Mouse (Mus musculus) kidney, embryonic 16.5 days (tissue): ENCODE data around the gene Samd7. TPM values are rescaled to one million over a fixed set of nuclear protein-coding genes. Genes with fewer than 3 reads are reported as not detected.

Experiments
- ATAC-seq: fragments of 200-750 bp; cut with Nextera tagmentation; 2 replicates; pipeline ENCODE4 v1.8.0; 2017; ENCODE audit warnings: moderate TSS enrichment; ENCODE audit not compliant: low FRiP score, low TSS enrichment
- H3K27ac ChIP-seq: fragments of 300-500 bp; sonication (generic); 2 replicates; pipeline ENCODE4 v1.5.1; 2014; ENCODE audit warnings: low read length
- H3K27me3 ChIP-seq: fragments of 300-500 bp; sonication (generic); 2 replicates; pipeline ENCODE4 v1.6.1; 2014; ENCODE audit warnings: low read length, control low read depth, mixed read lengths; ENCODE audit not compliant: insufficient read depth
- H3K36me3 ChIP-seq: fragments of 300-500 bp; sonication (generic); 2 replicates; pipeline ENCODE4 v1.6.1; 2014; ENCODE audit warnings: low read length, control low read depth, mixed read lengths; ENCODE audit not compliant: insufficient read depth
- H3K4me1 ChIP-seq: fragments of 300-500 bp; sonication (generic); 2 replicates; pipeline ENCODE4 v1.6.1; 2014; ENCODE audit warnings: low read length, control low read depth, mixed read lengths; ENCODE audit not compliant: insufficient read depth
- H3K4me2 ChIP-seq: fragments of 300-500 bp; sonication (generic); replicated peaks from 2 replicates; pipeline ENCODE4 v1.6.1; 2014; ENCODE audit warnings: low read depth, low read length
- H3K4me3 ChIP-seq: fragments of 300-500 bp; sonication (generic); 2 replicates; pipeline ENCODE4 v1.5.1; 2014; ENCODE audit warnings: mild to moderate bottlenecking, low read length
- H3K9ac ChIP-seq: fragments of 300-500 bp; sonication (generic); replicated peaks from 2 replicates; pipeline ENCODE4 v1.6.1; 2014; ENCODE audit warnings: low read length
- H3K9me3 ChIP-seq: fragments of 300-500 bp; sonication (generic); 2 replicates; pipeline ENCODE4 v1.6.1; 2016; ENCODE audit warnings: low read length, control low read depth
- WGBS: fragments of 180-500 bp; shearing (Covaris S2); extraction: QIAGEN DNeasy Blood & Tissue Kit; methylation state at CpG from one replicate; pipeline ENCODE4 v1.1.7; 2014; 5-methylcytosine and 5-hydroxymethylcytosine counted together
- polyA plus RNA-seq: library from polyadenylated mRNA; unstranded; fragments of >200 nt; fragmentation: Nextera tagmentation; extraction: Ambion mirVana; gene quantifications from 2 replicates; pipeline ENCODE4 v1.2.1, GENCODE M21; 2015

Samd7 gene
- polyA plus RNA-seq, 1 experiment from 2014 or later = not detected

DNA sequence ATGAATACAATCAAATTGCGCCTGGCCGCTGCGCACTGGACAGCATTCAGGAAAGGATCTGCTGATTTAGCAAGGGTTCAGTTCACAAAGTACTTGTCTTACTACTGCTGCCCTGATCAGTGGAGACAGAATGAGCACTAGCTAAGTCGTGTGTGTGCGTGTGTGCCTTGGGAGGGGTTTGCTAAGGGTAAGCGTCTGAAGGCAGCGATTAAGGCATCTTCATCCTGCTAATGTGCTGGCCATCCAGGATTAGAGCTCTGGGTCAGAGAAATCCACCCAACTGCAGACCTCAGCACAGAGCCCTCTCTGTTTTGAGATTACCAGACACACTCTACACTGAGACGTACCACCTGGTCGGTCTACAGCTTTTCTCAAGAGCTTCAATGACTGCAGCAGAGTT, 2.2 kb downstream of the Samd7 start:
- Histone ChIP-seq H3K27ac (no peak overlapping the region), H3K9ac (no peak overlapping the region), H3K4me1 (no peaks in the 10 kb centered on the region), H3K4me3 (no peak overlapping the region), H3K4me2 (no peak overlapping the region), H3K27me3 (no peaks in the 10 kb centered on the region), H3K36me3 (no peaks in the 10 kb centered on the region), H3K9me3 (peaks cover 2% of the 10 kb centered on the region; the same call in 1 of the 2 replicates)
- WGBS = 91% methylated on average over 9 of the region's 9 CpGs
- ATAC-seq = no peak

- no peak overlapping the region for H3K27ac ChIP-seq
- no peak overlapping the region for H3K9ac ChIP-seq
- H3K36me3 ChIP-seq = no peaks in the 10 kb centered on the region
- no peak overlapping the region for H3K4me2 ChIP-seq
- no peaks in the 10 kb centered on the region for H3K4me1 ChIP-seq
- ATAC-seq = no peak
- H3K4me3 ChIP-seq = no peak overlapping the region
- H3K9me3 ChIP-seq = no peaks in the 10 kb centered on the region
- 95% methylated on average over 4 of the region's 4 CpGs for WGBS
- H3K27me3 ChIP-seq = no peaks in the 10 kb centered on the region
Measured at GRCm38 (mm10) chr3:30754696-30755095, 8.6 kb downstream of the Samd7 start.

- Histone ChIP-seq H3K9ac (no peak overlapping the region), H3K36me3 (no peaks in the 10 kb centered on the region), H3K27me3 (no peaks in the 10 kb centered on the region), H3K27ac (no peak overlapping the region), H3K4me3 (no peak overlapping the region), H3K4me2 (no peak overlapping the region), H3K4me1 (no peaks in the 10 kb centered on the region), H3K9me3 (no peaks in the 10 kb centered on the region)
- 88% methylated on average over 4 of the region's 4 CpGs for WGBS
- ATAC-seq = no peak
Measured at GRCm38 (mm10) chr3:30764877-30765276, 18.8 kb downstream of the Samd7 start.

GRCm38 (mm10) chr3:30765311-30766027, 19.4 kb downstream of the Samd7 start:
- no peaks in the 10 kb centered on the region for H3K36me3 ChIP-seq
- H3K27ac ChIP-seq = no peak overlapping the region
- H3K4me2 ChIP-seq = no peak overlapping the region
- no peaks in the 10 kb centered on the region for H3K4me1 ChIP-seq
- H3K9me3 ChIP-seq = no peaks in the 10 kb centered on the region
- H3K9ac ChIP-seq = no peak overlapping the region
- WGBS = 78% methylated on average over 10 of the region's 10 CpGs
- no peak overlapping the region for H3K4me3 ChIP-seq
- no peaks in the 10 kb centered on the region for H3K27me3 ChIP-seq
- no peak; the same call in 1 of the 2 replicates for ATAC-seq

GRCm38 (mm10) chr3:30766177-30766576, 20.1 kb downstream of the Samd7 start:
- H3K4me1 ChIP-seq = no peaks in the 10 kb centered on the region
- no peak overlapping the region for H3K9ac ChIP-seq
- no peaks in the 10 kb centered on the region for H3K27me3 ChIP-seq
- H3K27ac ChIP-seq = no peak overlapping the region
- no peak overlapping the region for H3K4me3 ChIP-seq
- no peaks in the 10 kb centered on the region for H3K36me3 ChIP-seq
- H3K4me2 ChIP-seq = no peak overlapping the region
- peak; percentile 69 for ATAC-seq
- H3K9me3 ChIP-seq = no peaks in the 10 kb centered on the region
- 61% methylated on average over 7 of the region's 7 CpGs for WGBS

GRCm38 (mm10) chr3:30767271-30767670, 21.2 kb downstream of the Samd7 start:
- no peak for ATAC-seq
- Histone ChIP-seq H3K4me2 (no peak overlapping the region), H3K4me3 (no peak overlapping the region), H3K27me3 (no peaks in the 10 kb centered on the region), H3K27ac (no peak overlapping the region), H3K9ac (no peak overlapping the region), H3K9me3 (no peaks in the 10 kb centered on the region), H3K36me3 (no peaks in the 10 kb centered on the region), H3K4me1 (no peaks in the 10 kb centered on the region)
- 91% methylated on average over 6 of the region's 6 CpGs for WGBS

DNA sequence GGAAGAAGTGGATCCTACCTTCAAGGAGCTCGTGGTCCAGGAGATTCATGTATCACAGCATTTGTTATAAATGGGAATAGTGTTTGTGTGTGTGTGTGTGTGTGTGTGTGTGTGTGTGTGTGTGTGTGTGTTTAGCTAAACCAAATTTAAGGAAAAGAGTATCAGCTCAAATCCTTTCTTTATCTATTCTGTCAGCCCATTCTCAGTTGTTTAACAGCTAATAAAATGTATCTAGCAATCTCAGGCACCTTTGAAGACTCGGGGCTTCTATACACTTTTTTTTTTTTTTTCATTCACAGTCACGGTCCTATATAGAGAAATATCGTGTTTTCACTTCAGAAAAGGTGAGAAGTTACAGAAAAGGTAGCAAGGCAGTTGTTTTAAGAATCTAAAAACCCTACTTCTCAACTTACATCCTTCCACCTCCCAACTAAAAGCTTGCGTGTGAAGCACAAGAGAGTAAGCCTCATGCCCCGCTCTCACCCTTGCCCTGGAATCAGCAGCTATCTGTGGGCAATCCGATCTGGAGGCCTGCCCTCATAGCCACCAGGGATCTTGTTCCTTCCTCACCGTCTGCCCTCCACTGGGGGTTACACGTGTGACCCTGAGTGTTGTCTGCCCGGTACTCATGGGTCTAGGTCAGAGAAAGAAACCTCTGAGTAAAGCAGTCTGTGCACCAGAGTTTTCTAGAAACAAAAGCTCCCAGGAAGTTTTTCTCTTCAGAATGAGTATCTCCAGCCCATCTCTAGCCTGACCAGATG, 23.8 kb downstream of the Samd7 start:
- H3K4me2 ChIP-seq = no peak overlapping the region
- 48% methylated on average over 10 of the region's 10 CpGs for WGBS
- H3K27ac ChIP-seq = no peak overlapping the region
- no peak overlapping the region for H3K9ac ChIP-seq
- H3K9me3 ChIP-seq = no peaks in the 10 kb centered on the region
- H3K4me1 ChIP-seq = no peaks in the 10 kb centered on the region
- H3K27me3 ChIP-seq = no peaks in the 10 kb centered on the region
- ATAC-seq = no peak
- H3K4me3 ChIP-seq = no peak overlapping the region
- no peaks in the 10 kb centered on the region for H3K36me3 ChIP-seq

DNA sequence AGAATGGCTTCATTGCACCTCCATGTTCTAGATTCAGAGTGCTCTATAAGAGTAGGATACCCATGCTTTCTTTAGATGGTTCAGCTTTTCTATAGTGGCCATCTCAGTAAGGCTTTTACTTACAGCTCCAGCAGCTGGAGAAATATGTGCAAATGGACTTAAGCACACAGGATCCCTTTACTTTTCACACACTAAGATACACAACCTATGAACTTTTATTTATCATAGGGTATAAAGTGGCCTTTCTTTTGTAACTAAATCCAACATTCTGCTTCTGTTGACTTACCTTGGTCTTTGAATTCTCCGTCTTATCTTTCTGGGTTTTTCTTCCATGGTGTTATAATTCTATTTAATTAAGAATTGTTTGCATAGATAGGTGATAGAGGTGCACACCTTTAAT, 25.5 kb downstream of the Samd7 start:
- Histone ChIP-seq H3K4me2 (no peak overlapping the region), H3K27me3 (no peaks in the 10 kb centered on the region), H3K9me3 (no peaks in the 10 kb centered on the region), H3K4me3 (no peak overlapping the region), H3K9ac (no peak overlapping the region), H3K4me1 (no peaks in the 10 kb centered on the region), H3K36me3 (no peaks in the 10 kb centered on the region), H3K27ac (no peak overlapping the region)
- WGBS = 93% methylated on average over 1 of the region's 1 CpGs
- ATAC-seq = no peak

DNA sequence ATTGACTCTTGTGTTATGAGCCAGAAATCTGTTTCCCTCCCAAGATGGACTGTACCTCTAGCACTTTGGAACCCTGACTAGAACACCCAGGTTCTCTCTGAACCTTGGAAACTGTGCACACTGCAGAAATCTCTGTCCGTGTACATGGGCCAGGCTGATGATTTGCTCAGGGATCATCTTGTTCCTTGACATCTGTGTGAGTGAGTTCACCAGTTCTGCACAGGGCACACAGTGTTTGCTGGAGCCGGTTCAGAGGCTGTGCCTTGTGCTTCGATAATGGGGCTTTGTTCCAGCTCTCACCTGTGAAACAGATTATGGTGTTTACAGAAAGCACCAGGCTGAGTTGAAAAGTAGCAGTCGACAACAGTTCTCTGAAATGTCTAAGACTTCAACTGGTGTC, 26.5 kb downstream of the Samd7 start:
- no peak overlapping the region for H3K9ac ChIP-seq
- H3K27me3 ChIP-seq = no peaks in the 10 kb centered on the region
- H3K4me1 ChIP-seq = no peaks in the 10 kb centered on the region
- no peak for ATAC-seq
- H3K27ac ChIP-seq = no peak overlapping the region
- no peak overlapping the region for H3K4me2 ChIP-seq
- 60% methylated on average over 4 of the region's 4 CpGs for WGBS
- H3K36me3 ChIP-seq = no peaks in the 10 kb centered on the region
- no peaks in the 10 kb centered on the region for H3K9me3 ChIP-seq
- H3K4me3 ChIP-seq = no peak overlapping the region

- H3K4me3 ChIP-seq = no peak overlapping the region
- no peak overlapping the region for H3K9ac ChIP-seq
- WGBS = 83% methylated on average over 5 of the region's 5 CpGs
- H3K27ac ChIP-seq = no peak overlapping the region
- no peaks in the 10 kb centered on the region for H3K9me3 ChIP-seq
- no peaks in the 10 kb centered on the region for H3K27me3 ChIP-seq
- H3K36me3 ChIP-seq = no peaks in the 10 kb centered on the region
- ATAC-seq = no peak
- no peak overlapping the region for H3K4me2 ChIP-seq
- no peaks in the 10 kb centered on the region for H3K4me1 ChIP-seq
Measured at GRCm38 (mm10) chr3:30774677-30775076, 28.6 kb downstream of the Samd7 start.
